In genomic region chr7:142470808-142471413, GRCm38 (mm10) we compare ENCODE assay signal across 9 mouse cellular contexts. TPM values are rescaled to one million over a fixed set of nuclear protein-coding genes. Genes with fewer than 3 reads are reported as not detected.
DNase-seq lines count a peak whose midpoint lies in the region; ATAC-seq and TF ChIP-seq lines count a peak whose summit lies in the region.
"Had no signal": no experiment of that assay in that cellular context is flagged by ENCODE, and none has a peak within 500 bp of the region (broad histone marks: within the 10 kb centered on the region; RNA-seq: fewer than 3 reads in every experiment).

No protein-coding gene starts in this region.

- H3K4me3 ChIP-seq in hindbrain, embryonic 13.5 days, result no peak overlapping the region
- no peak overlapping the region for H3K4me3 ChIP-seq in layer of hippocampus, adult 2 months

- H3K9ac ChIP-seq in hindbrain, embryonic 13.5 days, result no peak overlapping the region

- 0 out of 2 replicates have a peak, but pooled peaks cover 3% of the 10 kb centered on the region for H3K27me3 ChIP-seq in hindbrain, embryonic 13.5 days

- no peaks in the 10 kb centered on the region for H3K9me3 ChIP-seq in hindbrain, embryonic 13.5 days

- peaks cover 25% of the 10 kb centered on the region for H3K4me1 ChIP-seq in hindbrain, embryonic 13.5 days (replicated peaks)

- DNase-seq in cerebellum, postnatal 14 days, result peak; percentile 22 to 49
- no peak for DNase-seq in cerebellum, postnatal 36 days
- DNase-seq in ES-CJ7 (ENCODE audit: low read depth, low spot score), result peak; percentile 29
- DNase-seq in forelimb bud, embryonic 11.5 days (ENCODE audit: low read depth, low spot score), result peak; percentile 62
- peak; percentile 67 to 78 for DNase-seq in lung, postnatal 4 days
- peak; percentile 81 for DNase-seq in testis, postnatal 10 days (ENCODE audit: low spot score)
- DNase-seq in layer of hippocampus, adult 2 months (ENCODE audit: low spot score in 2 of 2), result no peak

- no peaks in the 10 kb centered on the region for H3K36me3 ChIP-seq in hindbrain, embryonic 13.5 days

- ATAC-seq in hindbrain, embryonic 13.5 days (ENCODE audit: low FRiP score), result peak; percentile 43; the same call in 1 of the 2 replicates

- no peak overlapping the region for H3K4me2 ChIP-seq in hindbrain, embryonic 13.5 days

- WGBS in hindbrain, embryonic 13.5 days, result 23% methylated on average over 4 of the region's 4 CpGs

- no peak overlapping the region for H3K27ac ChIP-seq in hindbrain, embryonic 13.5 days
- no peak overlapping the region for H3K27ac ChIP-seq in layer of hippocampus, adult 2 months

- no peak for TF ChIP-seq CTCF in layer of hippocampus, adult 2 months (conservative IDR thresholded peaks at IDR 0.05)

RNA-seq across cellular contexts. Expression of gene Lsp1, which starts 10.3 kb away (rescaled TPM):
- 5.1 and 6.8 TPM in 2 replicates for polyA plus RNA-seq in hindbrain, embryonic 13.5 days (2015; fragmentation: Nextera tagmentation; extraction: Ambion mirVana)
- 1 to 10 TPM; 1.4 to 1.7 TPM for total RNA-seq in layer of hippocampus, adult 2 months (2021)

RNA-seq across cellular contexts. Expression of gene Tnnt3, which starts 27.7 kb away (rescaled TPM):
- polyA plus RNA-seq in hindbrain, embryonic 13.5 days (2015; fragmentation: Nextera tagmentation; extraction: Ambion mirVana), result 1.1 and 2.5 TPM in 2 replicates
- not detected for total RNA-seq in layer of hippocampus, adult 2 months (2021)

RNA-seq across cellular contexts. Expression of gene Tnni2, which starts 29.3 kb away (rescaled TPM):
- polyA plus RNA-seq in hindbrain, embryonic 13.5 days (2015; fragmentation: Nextera tagmentation; extraction: Ambion mirVana), result 1.4 and 1.8 TPM in 2 replicates
- total RNA-seq in layer of hippocampus, adult 2 months (2021), result not detected

RNA-seq across cellular contexts. Expression of gene Syt8, which starts 36.3 kb away (rescaled TPM):
- polyA plus RNA-seq in hindbrain, embryonic 13.5 days (2015; fragmentation: Nextera tagmentation; extraction: Ambion mirVana), result not detected in 2 replicates
- not detected for total RNA-seq in layer of hippocampus, adult 2 months (2021)
- total RNA-seq: layer of hippocampus, postnatal 14 days had no signal

Comparison
In these comparisons a context has a peak if more than half of its experiments do, and no peak if none do; other contexts are left out.
1. DNase-seq: peak in cerebellum, postnatal 14 days (2 of 2), ES-CJ7 (single experiment), forelimb bud, embryonic 11.5 days (single experiment), lung, postnatal 4 days (2 of 2) and testis, postnatal 10 days (single experiment); none in cerebellum, postnatal 36 days (0 of 2) and layer of hippocampus, adult 2 months (0 of 2).